Mouse (Mus musculus) olfactory bulb, adult 2 months (tissue): ENCODE data around the gene A730015C16Rik. TPM values are rescaled to one million over a fixed set of nuclear protein-coding genes. Genes with fewer than 3 reads are reported as not detected.

Experiments used
- H3K27ac ChIP-seq: fragments of 200-500 bp; 2 replicates; pipeline ENCODE4 v1.5.1; 2012; ENCODE audit warnings: low read depth, low read length; ENCODE audit not compliant: insufficient read depth
- H3K4me1 ChIP-seq: fragments of 200-500 bp; 2 replicates; pipeline ENCODE4 v1.6.1; 2012; ENCODE audit warnings: low read length; ENCODE audit not compliant: control insufficient read depth, insufficient read depth
- H3K4me3 ChIP-seq: fragments of 200-500 bp; 2 replicates; pipeline ENCODE4 v1.5.1; 2012; ENCODE audit warnings: mild to moderate bottlenecking, low read depth, low read length, moderate library complexity; ENCODE audit not compliant: insufficient read depth
- CTCF ChIP-seq: fragments of 200-500 bp; IDR thresholded peaks from 2 replicates; pipeline ENCODE4 v1.5.1; 2012; ENCODE audit warnings: low read depth, mild to moderate bottlenecking, low read length, moderate library complexity; ENCODE audit not compliant: insufficient read depth
- POLR2A ChIP-seq: fragments of 200-500 bp; IDR thresholded peaks from 2 replicates; pipeline ENCODE4 v1.6.1; 2012; ENCODE audit warnings: mild to moderate bottlenecking, low read depth, low read length, moderate library complexity; ENCODE audit not compliant: insufficient read depth
- WGBS: fragments of 180-500 bp; shearing (Covaris S2); methylation state at CpG from one replicate; pipeline ENCODE4 v1.1.7; 2018; 5-methylcytosine and 5-hydroxymethylcytosine counted together
- polyA plus RNA-seq: library from polyadenylated mRNA; stranded (reverse); fragments of >200 nt; gene quantifications from 2 replicates; pipeline ENCODE4 v1.2.4, GENCODE M21; 2012; ENCODE audit warnings: low replicate concordance; ENCODE audit not compliant: missing spikeins, insufficient read depth, insufficient read length

A730015C16Rik gene
- polyA plus RNA-seq, 1 experiment: not detected

GRCm38 (mm10) chr4:108847715-108848504, 509 bp downstream of the A730015C16Rik start, which contains the start of gene Kti12:
Gene Kti12, plus strand, starts transcription at chr4:108847785.
- no peak within 1 kb of the TSS for H3K27ac ChIP-seq
- WGBS: under 1% methylated on average over 77 of the region's 77 CpGs
- peak; percentile 38; the same call in 1 of the 2 replicates for TF ChIP-seq POLR2A
- TF ChIP-seq CTCF: no peak

GRCm38 (mm10) chr4:108845824-108846569, 2.4 kb downstream of the A730015C16Rik start:
- TF ChIP-seq CTCF (no peak), POLR2A (no peak)
- peaks cover 4% of the 10 kb centered on the region; the same call in 1 of the 2 replicates for H3K4me1 ChIP-seq
- H3K27ac ChIP-seq: no peak overlapping the region
- no peak overlapping the region for H3K4me3 ChIP-seq
- 90% methylated on average over 5 of the region's 5 CpGs for WGBS

More at GRCm38 (mm10) chr4:108847715-108848504, 509 bp downstream of the A730015C16Rik start, which contains the start of gene Kti12:
- H3K4me1 ChIP-seq: peaks cover 4% of the 10 kb centered on the region; the same call in 1 of the 2 replicates
- peak within 1 kb of the TSS; percentile 95 for H3K4me3 ChIP-seq

GRCm38 (mm10) chr4:108843336-108843735, 5.1 kb downstream of the A730015C16Rik start:
- H3K27ac ChIP-seq: no peak overlapping the region
- H3K4me3 ChIP-seq: no peak overlapping the region
- 0 out of 2 replicates have a peak, but pooled peaks cover under 1% of the 10 kb centered on the region for H3K4me1 ChIP-seq
- TF ChIP-seq CTCF: no peak
- TF ChIP-seq POLR2A: no peak

GRCm38 (mm10) chr4:108841920-108842578, 6.4 kb downstream of the A730015C16Rik start:
- 91% methylated on average over 7 of the region's 7 CpGs for WGBS
- TF ChIP-seq POLR2A: no peak
- TF ChIP-seq CTCF: no peak
- Histone ChIP-seq H3K27ac (no peak overlapping the region), H3K4me1 (no peaks in the 10 kb centered on the region), H3K4me3 (no peak overlapping the region)

GRCm38 (mm10) chr4:108838031-108838430, 10.4 kb downstream of the A730015C16Rik start:
- 63% methylated on average over 4 of the region's 4 CpGs for WGBS
- no peak overlapping the region for H3K4me3 ChIP-seq
- H3K4me1 ChIP-seq: peaks cover 7% of the 10 kb centered on the region
- no peak overlapping the region for H3K27ac ChIP-seq
- TF ChIP-seq CTCF: no peak
- no peak for TF ChIP-seq POLR2A

GRCm38 (mm10) chr4:108835496-108835895, 12.9 kb downstream of the A730015C16Rik start:
- Histone ChIP-seq H3K4me1 (peaks cover 7% of the 10 kb centered on the region), H3K4me3 (peak overlapping the region; percentile 12), H3K27ac (no peak overlapping the region)
- 60% methylated on average over 3 of the region's 3 CpGs for WGBS
- TF ChIP-seq POLR2A (no peak), CTCF (no peak)

GRCm38 (mm10) chr4:108834971-108835311, 13.5 kb downstream of the A730015C16Rik start:
- TF ChIP-seq CTCF (no peak), POLR2A (no peak)
- 1% methylated on average over 15 of the region's 15 CpGs for WGBS

GRCm38 (mm10) chr4:108834115-108834970, 14.1 kb downstream of the A730015C16Rik start, which contains the start of gene Txndc12:
Gene Txndc12, plus strand, starts transcription at chr4:108834601.
- TF ChIP-seq CTCF: no peak
- TF ChIP-seq POLR2A: 0 out of 2 replicates have a peak, but pooled peaks have one; percentile 23
- H3K4me3 ChIP-seq: peak within 1 kb of the TSS; percentile 100
- H3K27ac ChIP-seq: peak within 1 kb of the TSS; percentile 99
- peaks cover 10% of the 10 kb centered on the region for H3K4me1 ChIP-seq
- under 1% methylated on average over 34 of the region's 34 CpGs for WGBS

More at GRCm38 (mm10) chr4:108834971-108835311, 13.5 kb downstream of the A730015C16Rik start:
- Histone ChIP-seq H3K4me3 (peak overlapping the region; percentile 100), H3K27ac (peak overlapping the region; percentile 66), H3K4me1 (peaks cover 10% of the 10 kb centered on the region)
